Mouse (Mus musculus): ENCODE data around the gene Selplg. TPM values are rescaled to one million over a fixed set of nuclear protein-coding genes. Genes with fewer than 3 reads are reported as not detected.
A peak's percentile ranks its signal among the peaks of the same experiment; 100 is the strongest.

The Selplg gene
- 5.5 and 8.3 TPM in 2 replicates for polyA plus RNA-seq (2015; fragmentation: Nextera tagmentation; extraction: Ambion mirVana)

GRCm38 (mm10) chr5:113832490-113832901 lies at the start of gene Selplg:
Gene Selplg, minus strand, starts transcription at chr5:113832644.
- Histone ChIP-seq H3K9ac (no peak within 1 kb of the TSS), H3K4me1 (0 out of 2 replicates have a peak, but pooled peaks cover 7% of the 10 kb centered on the region), H3K4me3 (no peak within 1 kb of the TSS), H3K36me3 (no peaks in the 10 kb centered on the region), H3K4me2 (no peak within 1 kb of the TSS), H3K9me3 (no peaks in the 10 kb centered on the region), H3K27me3 (no peaks in the 10 kb centered on the region), H3K27ac (no peak within 1 kb of the TSS)
- 28% methylated on average over 8 of the region's 8 CpGs for WGBS
- ATAC-seq (ENCODE audit: insufficient number of reproducible peaks, low FRiP score, low TSS enrichment, low read depth) = no peak

GRCm38 (mm10) chr5:113881136-113881535 lies 48.7 kb upstream of the Selplg start:
- Histone ChIP-seq H3K9me3 (no peaks in the 10 kb centered on the region), H3K36me3 (peaks cover 33% of the 10 kb centered on the region), H3K4me3 (no peak overlapping the region), H3K4me1 (peaks cover 25% of the 10 kb centered on the region), H3K9ac (no peak overlapping the region), H3K27me3 (no peaks in the 10 kb centered on the region), H3K4me2 (no peak overlapping the region), H3K27ac (no peak overlapping the region)
- 92% methylated on average over 14 of the region's 14 CpGs for WGBS
- ATAC-seq (ENCODE audit: insufficient number of reproducible peaks, low FRiP score, low TSS enrichment, low read depth) = no peak

GRCm38 (mm10) chr5:113878943-113879617 lies 46.6 kb upstream of the Selplg start:
- Histone ChIP-seq H3K27me3 (no peaks in the 10 kb centered on the region), H3K4me3 (no peak overlapping the region), H3K4me1 (peaks cover 29% of the 10 kb centered on the region), H3K27ac (no peak overlapping the region), H3K4me2 (no peak overlapping the region), H3K36me3 (peaks cover 45% of the 10 kb centered on the region), H3K9me3 (no peaks in the 10 kb centered on the region), H3K9ac (no peak overlapping the region)
- no peak for ATAC-seq (ENCODE audit: insufficient number of reproducible peaks, low FRiP score, low TSS enrichment, low read depth)
- WGBS = 83% methylated on average over 17 of the region's 17 CpGs

- Histone ChIP-seq H3K36me3 (peaks cover 45% of the 10 kb centered on the region), H3K27me3 (no peaks in the 10 kb centered on the region), H3K9me3 (no peaks in the 10 kb centered on the region), H3K27ac (no peak overlapping the region), H3K4me2 (no peak overlapping the region), H3K4me1 (peaks cover 34% of the 10 kb centered on the region), H3K9ac (no peak overlapping the region), H3K4me3 (no peak overlapping the region)
- whole genome bisulfite sequencing = 60% methylated on average over 3 of the region's 3 CpGs
- no peak for ATAC-seq (ENCODE audit: insufficient number of reproducible peaks, low FRiP score, low TSS enrichment, low read depth)
Measured at GRCm38 (mm10) chr5:113877565-113877964, 45.1 kb upstream of the Selplg start.

DNA sequence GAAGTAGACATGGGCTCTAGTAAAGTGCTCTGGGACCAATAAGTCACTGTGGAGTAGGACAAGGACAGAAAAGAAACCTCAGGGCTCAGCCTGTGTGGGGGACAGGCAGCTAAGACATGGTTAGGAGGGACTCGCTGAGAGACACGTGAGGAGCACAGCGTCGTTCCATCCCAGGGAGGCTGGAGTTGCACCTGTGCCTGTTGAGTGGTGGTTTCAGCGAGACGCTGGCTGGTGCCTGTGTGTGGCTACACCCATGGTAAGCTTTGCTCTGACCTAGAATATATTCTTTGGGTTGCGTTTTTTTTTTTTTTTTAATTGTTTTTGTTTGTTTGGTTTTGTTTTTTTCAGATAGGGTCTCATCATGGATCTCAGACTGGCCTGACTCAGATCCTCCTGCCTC lies 43.7 kb upstream of the Selplg start:
- no peak overlapping the region for H3K9ac ChIP-seq
- no peak overlapping the region for H3K4me3 ChIP-seq
- no peak overlapping the region for H3K4me2 ChIP-seq
- H3K27me3 ChIP-seq = no peaks in the 10 kb centered on the region
- no peaks in the 10 kb centered on the region for H3K9me3 ChIP-seq
- H3K27ac ChIP-seq = no peak overlapping the region
- peaks cover 40% of the 10 kb centered on the region for H3K36me3 ChIP-seq
- ATAC-seq (ENCODE audit: insufficient number of reproducible peaks, low FRiP score, low TSS enrichment, low read depth) = no peak
- peaks cover 41% of the 10 kb centered on the region for H3K4me1 ChIP-seq
- WGBS = 93% methylated on average over 7 of the region's 7 CpGs

DNA sequence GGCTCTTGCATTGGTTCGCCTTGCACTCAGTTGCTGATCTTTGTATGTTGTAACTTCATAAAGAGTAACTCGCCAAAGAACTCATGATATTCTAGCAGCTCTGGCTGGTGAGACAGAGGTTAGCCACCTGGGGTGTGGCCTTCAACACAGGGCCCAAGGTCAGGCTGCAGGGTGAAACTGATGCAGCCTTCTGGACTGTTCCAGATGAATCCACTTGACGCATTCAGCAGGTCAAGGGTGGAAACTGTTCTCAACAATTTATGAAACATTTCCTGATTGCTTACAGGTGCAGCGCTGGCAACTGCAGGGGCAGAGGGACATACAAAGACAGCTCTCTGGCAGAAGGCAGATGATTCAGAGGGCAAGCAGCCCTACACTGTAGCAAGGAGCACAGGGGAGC lies 43.2 kb upstream of the Selplg start:
- Histone ChIP-seq H3K4me1 (peaks cover 47% of the 10 kb centered on the region), H3K4me2 (no peak overlapping the region)
- 86% methylated on average over 4 of the region's 4 CpGs for WGBS

GRCm38 (mm10) chr5:113874063-113875024 lies 41.9 kb upstream of the Selplg start:
- Histone ChIP-seq H3K36me3 (peaks cover 22% of the 10 kb centered on the region), H3K4me1 (peaks cover 59% of the 10 kb centered on the region), H3K9ac (no peak overlapping the region), H3K4me2 (peak overlapping the region; percentile 33; the same call in 1 of the 2 replicates), H3K27me3 (no peaks in the 10 kb centered on the region), H3K27ac (peak overlapping the region; percentile 81), H3K9me3 (no peaks in the 10 kb centered on the region), H3K4me3 (no peak overlapping the region)
- no peak for ATAC-seq (ENCODE audit: insufficient number of reproducible peaks, low FRiP score, low TSS enrichment, low read depth)
- WGBS = 68% methylated on average over 19 of the region's 19 CpGs

More for the DNA sequence above, 43.2 kb upstream of the Selplg start:
- H3K4me3 ChIP-seq = no peak overlapping the region
- no peak overlapping the region for H3K27ac ChIP-seq
- peaks cover 34% of the 10 kb centered on the region for H3K36me3 ChIP-seq
- no peaks in the 10 kb centered on the region for H3K27me3 ChIP-seq
- no peak for ATAC-seq (ENCODE audit: insufficient number of reproducible peaks, low FRiP score, low TSS enrichment, low read depth)
- H3K9me3 ChIP-seq = no peaks in the 10 kb centered on the region
- no peak overlapping the region for H3K9ac ChIP-seq

DNA sequence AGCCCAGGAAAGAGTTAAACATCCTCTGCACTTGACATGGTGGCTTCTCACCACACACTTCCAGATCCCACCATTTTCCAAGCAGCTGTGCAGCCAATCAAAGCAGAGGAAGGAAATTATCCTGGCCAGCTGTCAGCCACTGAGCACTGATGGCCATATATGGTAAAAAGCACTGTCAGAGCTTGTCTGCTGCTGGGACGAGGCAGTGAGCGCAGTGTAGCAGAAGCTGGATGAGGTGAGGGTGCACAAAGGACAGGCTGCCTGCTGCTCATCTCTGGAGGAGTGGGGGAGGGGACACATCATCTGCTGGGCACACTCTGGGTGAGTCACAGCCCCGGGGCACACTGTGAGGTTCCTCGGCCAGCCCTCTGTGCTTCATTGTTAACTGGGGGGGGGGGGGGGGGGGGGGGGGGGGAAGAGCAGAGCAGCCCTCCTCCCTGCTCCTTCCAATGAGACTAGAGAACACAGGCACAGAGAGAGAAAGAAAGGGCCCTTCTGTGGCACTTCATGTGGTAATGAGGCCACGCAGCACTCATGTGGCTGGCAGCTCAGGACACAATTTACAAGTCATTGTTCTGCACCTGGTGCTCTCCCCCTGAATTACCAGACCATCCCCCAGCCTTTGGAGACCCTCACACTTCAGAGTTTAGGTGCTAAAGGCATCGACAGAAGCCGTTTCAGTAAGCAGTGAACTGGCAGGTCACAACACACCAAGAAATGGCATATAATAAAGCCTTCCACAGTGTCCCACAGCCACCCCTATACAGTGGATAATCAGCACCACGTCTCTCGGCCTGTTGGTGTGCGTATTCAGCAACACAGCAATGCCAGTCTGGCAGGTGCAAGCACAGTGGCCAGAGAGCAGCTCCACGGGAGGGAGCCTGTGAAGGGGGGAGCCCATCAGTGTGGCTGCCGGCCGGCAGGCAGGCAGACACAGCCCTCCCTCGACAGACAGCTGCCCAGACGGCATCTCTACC lies 40.8 kb upstream of the Selplg start:
- Histone ChIP-seq H3K9ac (no peak overlapping the region; the same call in 1 of the 2 replicates), H3K4me1 (peaks cover 67% of the 10 kb centered on the region), H3K9me3 (no peaks in the 10 kb centered on the region), H3K4me3 (peak overlapping the region; percentile 13), H3K4me2 (peak overlapping the region; percentile 33), H3K27ac (peak overlapping the region; percentile 81), H3K27me3 (no peaks in the 10 kb centered on the region), H3K36me3 (peaks cover 14% of the 10 kb centered on the region)
- WGBS = 10% methylated on average over 14 of the region's 15 CpGs
- ATAC-seq (ENCODE audit: insufficient number of reproducible peaks, low FRiP score, low TSS enrichment, low read depth) = peak; percentile 81

- 74% methylated on average over 7 of the region's 7 CpGs for whole genome bisulfite sequencing
- ATAC-seq (ENCODE audit: insufficient number of reproducible peaks, low FRiP score, low TSS enrichment, low read depth) = 0 out of 2 replicates have a peak, but pooled peaks have one; percentile 13
- Histone ChIP-seq H3K27ac (peak overlapping the region; percentile 72), H3K4me1 (peaks cover 63% of the 10 kb centered on the region), H3K27me3 (no peaks in the 10 kb centered on the region), H3K4me2 (no peak overlapping the region), H3K4me3 (no peak overlapping the region), H3K9ac (no peak overlapping the region), H3K9me3 (no peaks in the 10 kb centered on the region), H3K36me3 (peaks cover 14% of the 10 kb centered on the region)
Measured at GRCm38 (mm10) chr5:113871903-113872548, 39.6 kb upstream of the Selplg start.

DNA sequence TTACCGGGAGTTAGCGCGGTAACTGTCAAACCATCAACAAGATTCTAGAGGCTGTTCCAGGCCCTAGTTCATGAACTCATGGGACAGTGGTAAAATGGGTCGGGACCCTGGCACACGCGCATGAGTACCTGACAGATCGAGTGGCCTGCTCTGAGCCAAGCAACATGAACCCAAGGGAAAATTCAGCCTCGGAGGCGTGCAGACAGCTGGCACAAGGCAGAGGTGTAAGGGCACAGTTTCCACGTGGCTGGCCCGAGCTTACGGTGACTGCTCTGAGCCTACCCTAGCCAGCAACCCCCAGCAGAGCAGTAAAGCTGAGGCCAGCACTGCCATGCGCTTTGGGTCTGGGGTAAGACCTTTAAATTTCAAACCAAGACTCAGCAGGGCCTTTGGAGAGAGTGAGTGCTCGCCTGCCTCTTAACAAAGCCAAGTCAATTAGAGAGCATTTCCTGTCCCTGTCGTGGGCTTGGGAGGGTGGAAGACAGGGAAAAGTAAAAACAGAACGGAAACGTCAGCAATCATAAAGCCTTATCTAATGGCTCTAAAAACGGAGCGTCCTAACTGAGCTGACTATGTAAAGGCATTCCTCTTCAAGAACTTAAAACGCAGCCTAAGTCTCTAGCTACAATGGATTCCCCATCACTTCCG lies 38.1 kb upstream of the Selplg start:
- peaks cover 66% of the 10 kb centered on the region for H3K4me1 ChIP-seq

More for the DNA sequence above, 38.1 kb upstream of the Selplg start:
- no peak overlapping the region for H3K9ac ChIP-seq
- no peak for ATAC-seq (ENCODE audit: insufficient number of reproducible peaks, low FRiP score, low TSS enrichment, low read depth)
- no peak overlapping the region for H3K4me2 ChIP-seq
- H3K36me3 ChIP-seq = peaks cover 7% of the 10 kb centered on the region
- 31% methylated on average over 21 of the region's 21 CpGs for WGBS
- H3K4me3 ChIP-seq = no peak overlapping the region
- no peaks in the 10 kb centered on the region for H3K27me3 ChIP-seq
- no peaks in the 10 kb centered on the region for H3K9me3 ChIP-seq
- peak overlapping the region; percentile 52; the same call in 1 of the 2 replicates for H3K27ac ChIP-seq

Data from limb, embryonic 15.5 days (tissue).